Mouse (Mus musculus) adrenal gland, postnatal 14 days (tissue): Measurements from ENCODE around the gene Prok2. TPM values are rescaled to one million over a fixed set of nuclear protein-coding genes. Genes with fewer than 3 reads are reported as not detected.

ENCODE experiments used
- DNase-seq: peaks from one replicate; pipeline ENCODE4 v3.0.0; 2021; ENCODE audit warnings: mixed read lengths
- long read RNA-seq, 2 experiments: library from polyadenylated mRNA; stranded (forward); transcript quantifications; one replicate each; pipeline ENCODE4 v2.0.0; 2021
- total RNA-seq: library from RNA; stranded (reverse); gene quantifications from 2 replicates; pipeline ENCODE4 v1.2.3, GENCODE M21; 2021

Gene Prok2
- not detected in 2 replicates for total RNA-seq
- long read RNA-seq, experiment 1, result 0 reads
- long read RNA-seq, experiment 2, result 0 reads

DNA sequence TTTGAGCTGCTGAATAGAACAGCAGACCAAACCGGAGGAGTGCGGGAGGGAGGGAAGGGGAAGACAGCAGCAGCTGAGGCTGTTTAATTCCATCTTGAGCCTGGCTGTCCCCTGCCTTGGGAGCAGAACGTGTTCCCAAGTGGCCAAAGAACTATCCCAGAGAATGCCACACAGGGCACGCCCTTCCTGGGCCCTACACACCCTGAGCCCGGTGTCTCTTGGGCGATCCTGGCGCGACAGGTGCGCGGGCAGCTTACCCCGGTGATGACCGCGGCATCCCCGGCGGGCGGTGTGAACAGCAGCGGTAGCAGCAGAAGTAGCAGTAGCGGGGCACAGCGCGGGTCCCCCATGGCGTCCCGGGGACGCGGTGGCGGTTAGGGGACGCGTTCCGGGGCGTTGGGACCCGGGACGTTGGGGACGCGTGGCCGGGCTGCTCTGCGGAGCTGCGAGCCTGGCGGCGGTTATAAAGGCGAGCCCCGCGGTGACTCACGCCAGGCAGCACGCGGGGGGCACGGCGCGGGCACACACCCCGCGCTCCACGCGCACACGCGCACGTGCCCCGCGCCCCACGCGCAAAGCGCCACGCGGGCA lies at the start of gene Prok2:
Gene Prok2 (minus strand): TSS at position 422 of the 591 bp plus-strand sequence.
- peak; percentile 13 for DNase-seq

DNA sequence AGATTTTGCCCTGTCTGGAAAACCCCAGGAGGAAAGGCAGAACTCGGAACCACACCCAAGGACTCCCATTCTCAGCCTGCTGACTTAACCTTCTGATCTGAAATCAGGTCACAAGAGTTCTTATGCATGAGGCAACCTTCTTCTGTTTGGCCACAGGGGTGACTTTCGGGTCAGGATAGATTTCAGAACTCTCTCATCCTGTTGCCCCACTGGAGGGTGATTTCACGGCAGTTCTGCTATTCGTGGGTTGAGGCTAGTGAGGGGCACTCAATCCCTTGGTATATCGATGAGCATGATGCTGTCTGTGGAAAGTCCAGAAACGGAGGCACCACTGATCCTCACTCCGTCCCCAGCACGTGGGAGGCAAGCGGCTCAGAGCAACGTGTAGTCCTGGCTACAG lies 48.5 kb upstream of the Prok2 start:
- no peak for DNase-seq

DNA sequence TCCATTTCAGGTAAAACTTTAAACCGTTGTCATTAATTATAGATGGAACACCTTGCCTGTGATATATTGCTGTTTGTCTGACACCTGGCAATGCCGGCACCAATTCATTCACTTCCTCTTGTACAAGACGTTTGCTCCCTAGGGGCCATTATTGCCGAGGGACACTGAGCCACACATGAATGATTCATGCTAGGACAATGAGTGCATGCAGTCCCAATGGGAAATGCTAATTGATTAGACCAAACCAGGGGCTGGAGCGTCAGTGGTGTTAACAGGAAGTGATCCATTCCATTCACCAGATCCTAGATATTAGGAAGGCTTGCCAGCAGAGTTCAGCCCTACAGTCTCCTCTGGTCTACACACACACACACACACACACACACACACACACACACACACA lies 42.3 kb upstream of the Prok2 start:
- DNase-seq, result no peak

DNA sequence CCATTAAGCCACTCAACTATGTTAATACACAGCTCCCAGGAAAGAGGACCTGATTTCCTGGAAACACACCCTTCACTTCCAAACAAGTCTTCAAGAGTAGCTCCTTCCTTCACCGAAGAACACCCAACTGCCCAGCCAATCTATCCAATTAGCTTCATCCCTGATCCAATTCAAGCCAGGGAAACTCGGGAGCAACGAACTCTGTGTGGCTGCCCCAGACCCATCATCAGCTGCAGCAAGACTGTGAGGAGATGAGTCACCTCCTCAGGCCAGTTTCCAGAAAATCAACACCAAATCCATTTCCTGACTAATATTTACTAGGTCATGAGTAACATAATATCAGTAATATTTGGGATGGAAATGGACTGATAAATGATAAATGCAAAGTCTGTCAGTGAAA lies 38.7 kb upstream of the Prok2 start:
- DNase-seq, result no peak

DNA sequence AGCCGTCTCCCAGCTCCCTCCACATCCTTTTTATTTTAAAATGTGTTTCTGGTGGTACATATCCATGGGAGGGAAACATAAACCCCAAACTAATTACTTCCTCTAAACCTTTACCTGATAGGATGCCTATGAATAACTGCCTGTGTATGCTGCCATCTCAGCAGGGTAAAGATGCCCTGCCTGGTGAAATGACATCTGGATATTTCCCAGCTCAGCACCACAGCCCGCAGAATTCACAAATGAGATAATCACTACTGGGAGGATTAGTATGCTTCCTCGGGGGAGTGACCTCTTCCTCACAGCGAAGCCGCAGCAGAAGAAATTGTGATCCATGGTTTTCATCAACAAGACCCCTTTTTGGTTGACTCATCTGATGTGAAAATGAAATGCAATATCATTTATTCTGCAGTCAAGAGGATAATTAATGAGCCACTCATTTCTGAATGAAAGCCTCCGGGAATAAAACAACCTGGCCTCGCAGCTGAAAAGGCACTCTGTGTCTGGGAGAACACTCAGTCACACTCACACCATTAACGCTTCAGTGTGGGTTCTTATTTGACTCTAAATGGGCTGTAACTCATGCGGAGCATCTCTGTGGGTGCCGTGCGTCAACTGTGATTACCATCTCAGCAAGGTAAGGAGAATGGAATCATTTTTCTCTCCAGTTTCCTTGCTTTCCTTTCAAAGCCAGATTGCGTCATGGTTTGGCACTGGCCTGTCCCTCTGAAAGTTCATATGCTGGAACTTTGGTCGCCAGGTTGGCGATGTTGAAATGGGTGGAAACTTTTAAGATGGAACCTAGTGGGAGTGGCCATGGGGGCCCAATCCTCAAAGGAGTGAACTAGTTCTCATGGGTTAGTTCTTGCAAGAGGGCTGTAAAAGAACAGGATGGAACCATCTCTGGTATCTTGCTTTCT lies 36.1 kb upstream of the Prok2 start:
- peak; percentile 40 for DNase-seq

DNA sequence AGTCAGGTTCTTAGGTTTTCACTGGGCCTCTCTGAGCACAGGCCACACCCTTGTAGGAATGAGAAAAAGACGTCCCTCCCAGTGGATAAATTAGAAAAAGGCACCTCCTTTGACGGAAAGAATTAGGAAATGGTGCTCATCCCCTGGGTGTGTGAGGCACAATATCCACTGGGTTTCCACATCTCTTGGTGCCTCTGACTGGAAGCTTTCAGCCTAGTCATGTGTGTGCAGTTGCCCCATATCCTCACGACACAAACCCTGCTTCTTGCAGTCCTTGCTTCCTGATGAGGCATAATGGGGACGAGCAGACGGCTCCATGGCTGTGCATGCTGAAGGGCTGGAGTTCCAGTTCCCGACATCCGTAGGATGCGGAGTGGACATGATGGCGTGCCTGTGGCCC lies 29.9 kb upstream of the Prok2 start:
- no peak for DNase-seq

DNA sequence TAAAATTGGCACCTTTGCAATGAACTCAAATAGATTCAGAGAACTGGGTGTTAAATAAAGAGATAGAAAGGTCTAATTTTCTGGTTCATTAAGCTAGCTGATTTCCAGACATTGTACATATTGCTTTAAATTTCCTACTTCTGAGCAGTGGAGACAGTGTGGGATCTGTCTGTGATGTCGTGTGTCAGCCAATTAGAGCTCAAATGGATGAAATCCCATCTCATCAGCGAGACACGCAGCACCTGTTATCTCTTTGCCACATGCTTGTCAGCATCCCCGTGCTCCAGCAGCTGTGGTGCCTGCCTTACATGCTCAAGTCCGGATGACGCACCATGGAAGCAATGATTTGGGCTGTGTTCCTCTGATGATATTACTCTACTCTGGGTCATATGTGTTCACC lies 25.1 kb upstream of the Prok2 start:
- DNase-seq, result no peak

DNA sequence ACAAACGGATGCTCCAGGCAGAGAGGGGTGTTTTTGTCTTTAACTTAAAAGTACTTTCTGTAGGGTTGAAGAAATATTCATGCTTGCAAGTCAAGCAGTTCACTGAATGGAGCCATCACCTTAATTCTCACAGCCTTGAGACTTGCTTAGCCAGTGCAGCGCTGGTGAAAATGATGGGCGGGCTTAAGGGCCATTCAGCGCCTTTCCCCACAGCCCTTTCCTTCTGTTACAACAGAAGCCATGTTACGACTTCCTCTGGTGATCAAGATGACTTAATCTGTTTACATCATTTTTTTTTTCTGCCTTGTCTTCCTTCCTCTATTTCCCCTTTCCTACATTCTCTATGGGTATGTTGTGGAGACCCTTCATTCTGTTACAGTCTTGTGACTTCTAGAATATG lies 20.1 kb upstream of the Prok2 start:
- no peak for DNase-seq

DNA sequence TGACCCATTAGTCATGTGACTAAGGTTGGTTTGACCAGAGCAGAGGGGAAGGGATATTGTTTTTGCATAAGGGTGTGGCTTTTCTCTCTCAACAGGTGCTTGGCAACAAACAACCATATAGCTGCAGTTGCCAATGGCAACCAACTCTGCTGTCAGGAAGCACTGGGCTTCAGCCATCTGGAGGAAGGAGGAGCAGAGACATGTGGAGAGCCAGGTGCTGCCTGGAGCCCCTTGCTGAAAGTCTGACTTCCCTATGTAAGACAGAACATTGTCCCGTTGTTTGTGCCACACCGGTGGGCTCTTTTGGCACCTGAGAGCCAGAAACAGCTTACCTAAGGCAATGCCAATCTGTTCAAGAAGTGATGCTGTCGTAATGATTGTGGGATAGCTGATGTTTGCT lies 16.7 kb upstream of the Prok2 start:
- no peak for DNase-seq

DNA sequence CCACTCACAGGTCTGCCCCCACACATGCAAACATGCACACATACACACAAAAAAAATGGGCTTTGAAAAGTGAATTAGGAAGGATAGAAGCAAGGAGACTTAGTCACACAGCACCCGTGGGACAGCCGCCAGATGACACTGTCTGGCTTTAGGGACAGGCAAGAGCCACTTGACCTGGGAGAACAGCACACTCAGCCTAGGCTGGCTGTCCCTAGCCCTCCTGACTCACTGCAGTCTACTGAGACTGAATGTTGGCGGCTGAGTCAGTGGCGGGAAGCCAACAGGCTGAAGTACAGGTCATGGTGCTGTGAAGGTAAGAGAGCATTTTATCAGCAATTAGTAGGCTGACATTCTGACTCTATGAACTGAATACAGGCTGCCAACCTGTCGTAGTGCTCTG lies 8.5 kb upstream of the Prok2 start:
- DNase-seq, result peak; percentile 77

DNA sequence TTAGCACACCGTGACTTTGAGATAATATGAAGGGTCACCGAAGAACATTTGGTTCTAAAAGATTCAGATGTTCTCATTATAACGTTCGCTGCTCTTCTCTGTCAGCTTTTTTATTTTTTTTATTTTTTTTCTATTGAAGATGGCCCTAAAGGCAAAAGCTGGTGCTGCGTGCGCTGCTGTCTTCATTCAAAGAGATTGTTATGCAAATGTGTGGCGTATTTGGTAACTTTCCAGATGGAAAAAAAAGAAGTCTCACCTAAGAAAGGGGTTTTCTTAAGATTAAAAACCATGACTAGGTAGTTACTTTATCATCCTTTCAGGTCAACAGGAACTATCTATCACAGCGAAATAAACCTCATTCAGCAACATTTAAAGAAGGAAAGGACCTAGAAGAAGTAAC lies 6.5 kb upstream of the Prok2 start:
- no peak for DNase-seq

DNA sequence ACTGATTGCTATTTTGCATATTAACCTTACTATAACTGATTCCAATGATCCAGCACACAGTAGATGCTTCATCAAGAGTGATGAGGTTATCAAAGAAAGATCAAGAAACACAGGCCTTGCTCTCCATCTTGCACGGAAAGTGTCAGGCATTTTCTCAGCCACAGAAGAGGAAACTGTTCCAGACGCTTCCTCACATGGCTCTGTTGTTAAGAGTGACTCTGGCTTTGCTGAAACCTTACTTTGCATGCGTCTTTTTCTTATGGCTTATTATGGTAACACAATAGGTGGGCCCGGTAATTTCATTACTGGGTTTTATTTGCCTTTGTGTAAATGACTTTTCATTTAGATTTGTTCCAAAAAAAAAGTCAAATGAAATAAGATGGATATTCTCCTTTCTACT lies 5.7 kb upstream of the Prok2 start:
- DNase-seq, result no peak

DNA sequence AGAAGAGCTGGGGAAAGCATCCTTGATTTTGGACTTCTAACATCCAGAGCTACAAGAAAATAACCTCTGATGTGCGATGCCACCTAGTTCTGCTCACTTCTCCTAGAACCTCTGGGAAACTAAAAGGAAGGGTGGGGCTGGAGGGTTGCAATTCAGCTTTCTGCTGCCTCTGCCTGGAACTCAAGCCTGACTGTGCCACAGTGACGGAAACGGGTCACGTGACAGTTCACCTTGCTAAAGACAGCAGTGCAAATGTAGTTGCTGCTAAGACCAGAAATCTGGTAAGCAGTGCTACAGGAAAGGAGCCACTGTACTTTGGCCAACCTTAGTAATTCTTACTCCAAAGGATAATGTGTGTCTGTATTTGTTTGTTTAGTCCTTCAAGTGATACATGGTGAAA lies 3.7 kb upstream of the Prok2 start:
- DNase-seq, result no peak

DNA sequence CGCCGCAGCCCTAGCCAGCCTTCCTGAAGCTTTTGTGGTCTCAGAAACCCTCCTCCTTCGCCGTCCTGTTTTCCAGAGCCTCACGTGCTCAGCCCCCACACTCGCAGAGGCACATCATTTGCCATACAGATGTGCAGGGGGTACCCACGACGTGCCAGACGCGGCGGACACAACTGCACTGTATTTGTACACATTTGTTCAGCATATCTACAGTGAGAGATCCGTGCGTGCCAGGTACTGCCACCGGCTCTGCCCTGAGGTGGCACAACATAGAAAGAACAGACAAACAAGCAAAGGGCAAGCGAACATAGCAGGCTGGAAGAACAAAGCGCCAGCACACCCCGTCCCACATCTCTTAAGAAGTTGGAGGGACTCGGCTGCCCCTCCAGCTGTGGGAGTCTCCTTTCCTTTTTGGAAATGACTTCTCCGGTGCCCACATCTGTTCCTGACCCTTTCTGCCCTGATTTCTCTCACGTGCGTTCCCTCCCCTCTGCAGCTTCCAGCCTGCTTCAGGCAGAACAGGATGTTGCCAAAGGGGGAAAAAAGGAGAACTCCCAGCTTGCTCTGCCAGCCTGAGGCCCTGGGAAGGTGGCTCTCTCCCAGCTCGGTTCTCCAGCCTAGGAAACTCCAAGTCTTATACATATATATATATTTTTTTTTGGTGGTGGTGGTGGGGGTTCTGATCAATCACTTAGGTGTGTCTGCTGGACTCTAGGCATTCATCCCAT lies 548 bp upstream of the Prok2 start:
- DNase-seq, result no peak

DNA sequence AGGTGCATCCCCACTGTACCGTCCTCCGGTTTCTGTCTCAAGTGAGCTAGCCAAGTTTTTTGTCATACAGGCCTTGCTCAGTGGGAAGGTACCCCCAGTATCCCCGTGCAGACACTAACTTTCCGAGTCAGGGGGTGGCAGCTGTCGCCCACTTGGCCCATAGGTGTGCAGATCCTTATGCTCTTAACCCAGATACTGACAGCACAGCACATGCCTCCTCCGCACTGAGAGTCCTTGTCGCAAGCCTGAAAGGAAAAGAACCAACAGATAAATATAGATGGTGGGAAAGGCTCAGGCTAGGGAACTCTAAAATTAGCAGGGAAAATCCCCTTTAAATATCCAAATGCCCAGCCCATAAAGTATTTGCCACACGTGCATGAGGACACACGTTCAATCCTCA lies 3.8 kb downstream of the Prok2 start:
- DNase-seq, result no peak

DNA sequence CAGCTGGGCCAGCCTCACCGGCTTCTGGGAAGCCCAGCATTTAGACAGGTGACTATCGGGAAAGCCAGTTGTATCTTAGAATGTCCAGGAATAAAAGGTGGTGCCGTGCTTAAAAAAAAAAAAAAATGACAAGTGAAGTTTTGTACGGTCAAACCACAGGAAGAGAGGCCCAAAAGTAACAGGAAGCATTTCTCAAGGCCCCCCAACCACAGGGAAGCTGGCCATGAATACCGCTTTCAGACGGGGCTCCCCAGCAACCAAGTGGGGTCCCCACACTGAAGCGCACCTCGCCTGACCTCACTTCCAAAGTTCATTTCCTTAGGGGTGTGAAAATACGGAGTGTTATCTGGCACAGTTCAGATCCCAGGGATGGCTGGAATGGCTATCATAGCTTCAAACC lies 5.2 kb downstream of the Prok2 start:
- DNase-seq, result no peak

DNA sequence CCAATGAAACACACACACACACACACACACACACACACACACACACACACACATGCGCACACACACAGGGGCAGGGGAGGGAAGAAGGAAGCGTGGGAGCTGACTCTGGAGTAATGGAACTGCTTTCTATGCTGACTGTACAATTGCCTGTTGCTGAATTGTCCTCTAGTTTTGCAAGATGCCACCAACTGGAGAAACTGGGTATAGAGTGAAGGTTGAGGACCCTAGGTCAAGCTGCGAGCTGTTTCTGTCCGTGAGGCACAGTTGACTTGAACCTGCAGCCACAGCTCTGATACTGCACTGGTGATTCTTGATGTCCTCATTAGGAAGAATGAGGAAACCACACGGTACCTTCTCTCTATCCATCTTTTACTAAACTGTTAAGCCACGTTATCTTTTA lies 10.3 kb downstream of the Prok2 start:
- DNase-seq, result no peak

DNA sequence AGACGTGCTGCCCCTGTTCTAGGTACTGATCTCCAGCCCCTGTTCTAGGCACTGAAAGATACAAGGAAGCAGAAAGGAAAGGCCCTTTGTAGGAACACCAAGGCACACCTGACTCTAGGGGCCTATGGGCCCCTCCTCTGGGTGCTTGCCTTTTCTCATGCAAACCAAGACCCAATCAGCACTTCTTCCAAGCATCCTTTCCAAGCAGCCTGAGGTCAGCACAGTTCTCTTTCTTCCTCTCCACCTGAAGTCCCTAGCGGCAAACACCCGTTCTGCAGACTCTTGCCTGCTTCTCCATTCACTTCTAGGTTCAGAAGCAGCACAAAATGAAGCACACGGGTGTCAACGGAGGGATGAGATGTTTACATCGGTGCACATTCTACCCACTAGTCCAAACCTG lies 11.0 kb downstream of the Prok2 start:
- DNase-seq, result no peak

DNA sequence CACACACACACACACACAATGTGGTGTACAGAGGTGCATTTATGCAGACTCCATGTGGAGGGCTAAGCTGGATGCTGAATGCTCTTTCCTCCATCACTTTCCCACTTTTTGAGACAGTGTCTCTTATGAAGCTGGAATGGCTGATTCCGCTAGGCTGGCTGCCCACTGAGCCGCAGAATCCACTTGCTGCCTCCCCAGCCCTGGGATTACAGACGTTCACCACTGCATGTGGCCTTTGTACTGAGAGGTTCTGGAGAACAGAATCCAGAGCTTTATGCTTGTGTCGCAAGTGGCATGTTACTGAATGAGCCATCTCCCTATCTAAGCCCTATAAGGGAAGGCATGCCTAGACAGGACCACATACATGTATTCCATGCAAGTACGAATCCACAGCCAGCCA lies 12.9 kb downstream of the Prok2 start:
- no peak for DNase-seq

DNA sequence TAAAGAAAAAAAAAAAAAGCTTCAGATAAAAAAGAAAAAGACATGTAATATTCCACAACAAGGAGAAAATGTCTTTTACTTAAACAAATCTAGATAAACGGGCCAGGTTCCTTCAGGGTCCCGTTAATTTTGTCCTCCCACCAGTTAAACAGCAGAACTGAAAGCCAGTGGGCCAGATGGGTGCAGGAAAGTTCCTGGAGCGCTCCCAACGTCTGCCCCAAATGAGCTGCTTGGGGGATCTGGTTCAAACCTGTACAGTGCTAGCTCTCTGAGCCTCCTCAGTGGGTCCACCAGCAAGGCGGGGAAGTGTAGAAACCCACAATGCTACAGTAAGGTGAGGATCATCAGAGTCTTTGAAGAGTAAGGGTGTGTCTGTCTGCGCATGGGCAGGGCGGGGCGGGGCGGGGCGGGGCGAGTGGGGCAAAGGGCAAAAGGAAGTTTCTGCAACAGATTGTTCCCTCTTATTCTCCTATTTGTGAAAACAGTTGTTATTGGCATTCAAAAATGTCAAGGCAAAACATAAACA lies 14.6 kb downstream of the Prok2 start:
- DNase-seq, result no peak

DNA sequence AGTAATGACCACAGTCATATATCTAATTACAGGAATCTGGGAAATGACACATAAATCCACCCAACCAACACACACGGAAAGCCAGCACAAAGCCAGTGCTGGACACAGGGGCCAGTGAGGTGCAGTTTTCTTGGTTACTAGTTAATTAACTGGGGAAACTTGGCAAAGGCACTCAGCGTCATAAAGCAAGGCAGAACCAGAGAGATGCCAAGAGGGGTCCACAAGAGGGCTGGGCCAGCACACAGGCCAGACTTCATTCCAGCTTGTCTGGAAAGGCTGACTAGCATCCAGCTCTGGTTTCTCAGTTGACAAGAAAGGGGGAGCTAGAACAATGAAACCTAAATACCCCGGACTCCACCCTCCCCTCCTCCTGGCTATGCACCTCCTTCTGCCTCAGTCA lies 25.7 kb downstream of the Prok2 start:
- no peak for DNase-seq

DNA sequence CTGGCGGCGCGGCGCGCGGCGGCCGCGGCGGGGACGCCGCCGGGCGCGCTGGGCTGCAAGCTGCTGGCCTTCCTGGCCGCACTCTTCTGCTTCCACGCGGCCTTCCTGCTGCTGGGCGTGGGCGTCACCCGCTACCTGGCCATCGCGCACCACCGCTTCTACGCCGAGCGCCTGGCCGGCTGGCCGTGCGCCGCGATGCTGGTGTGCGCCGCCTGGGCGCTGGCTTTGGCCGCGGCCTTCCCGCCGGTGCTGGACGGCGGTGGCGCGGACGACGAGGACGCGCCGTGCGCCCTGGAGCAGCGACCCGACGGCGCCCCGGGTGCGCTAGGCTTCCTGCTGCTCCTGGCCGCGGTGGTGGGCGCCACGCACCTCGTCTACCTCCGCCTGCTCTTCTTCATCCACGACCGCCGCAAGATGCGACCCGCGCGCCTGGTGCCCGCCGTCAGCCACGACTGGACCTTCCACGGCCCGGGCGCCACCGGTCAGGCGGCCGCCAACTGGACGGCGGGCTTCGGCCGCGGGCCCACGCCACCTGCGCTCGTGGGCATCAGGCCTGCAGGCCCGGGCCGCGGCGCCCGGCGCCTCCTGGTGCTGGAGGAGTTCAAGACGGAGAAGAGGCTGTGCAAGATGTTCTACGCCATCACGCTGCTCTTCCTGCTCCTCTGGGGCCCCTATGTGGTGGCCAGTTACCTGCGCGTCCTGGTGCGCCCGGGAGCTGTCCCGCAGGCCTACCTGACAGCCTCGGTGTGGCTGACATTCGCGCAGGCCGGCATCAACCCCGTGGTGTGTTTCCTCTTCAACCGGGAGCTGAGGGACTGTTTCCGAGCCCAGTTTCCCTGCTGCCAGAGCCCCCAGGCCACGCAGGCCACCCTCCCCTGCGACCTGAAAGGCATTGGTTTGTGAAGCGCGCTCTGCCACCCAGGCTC lies 33.0 kb downstream of the Prok2 start:
- peak; percentile 26 for DNase-seq
